Mouse (Mus musculus): Measurements from ENCODE around the gene Cyp2d10.
"Not testable (repeated sequence)": the region's sequence is repeated elsewhere in the genome, so short reads cannot be mapped to it uniquely, and the experiment has no call there.

Cyp2d10 gene

GRCm38 (mm10) chr15:82406981-82407380, at the start of gene Cyp2d10:
Cyp2d10 (minus strand) TSS chr15:82407195.
- DNase-seq: no peak

DNA sequence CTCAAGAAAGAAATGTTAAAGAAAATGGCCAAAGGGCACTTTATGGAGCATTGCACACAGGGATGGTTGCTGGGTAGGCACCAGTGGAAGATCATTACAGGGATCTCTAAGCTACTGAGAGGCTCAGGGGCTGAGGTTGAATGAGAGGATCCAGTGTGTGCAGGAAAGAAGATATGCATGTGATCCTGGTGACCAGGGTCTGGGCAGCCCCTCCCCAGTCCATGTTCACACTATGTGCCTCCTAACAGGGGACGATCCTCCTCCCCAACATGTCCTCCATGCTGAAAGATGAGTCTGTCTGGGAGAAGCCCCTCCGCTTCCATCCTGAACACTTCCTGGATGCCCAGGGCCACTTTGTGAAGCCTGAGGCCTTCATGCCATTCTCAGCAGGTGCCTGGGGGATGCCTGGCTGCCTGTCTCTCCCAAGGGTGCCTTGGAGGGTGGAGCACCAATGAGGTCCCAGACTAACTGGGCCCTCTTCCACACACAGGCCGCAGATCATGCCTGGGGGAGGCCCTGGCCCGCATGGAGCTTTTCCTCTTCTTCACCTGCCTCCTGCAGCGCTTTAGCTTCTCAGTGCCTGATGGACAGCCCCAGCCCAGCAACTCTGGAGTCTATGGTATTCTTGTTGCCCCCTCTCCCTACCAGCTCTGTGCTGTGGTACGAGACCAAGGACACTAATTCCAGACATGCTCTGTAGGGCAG, 49.2 kb upstream of the Cyp2d10 start:
- not testable (repeated sequence) for DNase-seq

DNA sequence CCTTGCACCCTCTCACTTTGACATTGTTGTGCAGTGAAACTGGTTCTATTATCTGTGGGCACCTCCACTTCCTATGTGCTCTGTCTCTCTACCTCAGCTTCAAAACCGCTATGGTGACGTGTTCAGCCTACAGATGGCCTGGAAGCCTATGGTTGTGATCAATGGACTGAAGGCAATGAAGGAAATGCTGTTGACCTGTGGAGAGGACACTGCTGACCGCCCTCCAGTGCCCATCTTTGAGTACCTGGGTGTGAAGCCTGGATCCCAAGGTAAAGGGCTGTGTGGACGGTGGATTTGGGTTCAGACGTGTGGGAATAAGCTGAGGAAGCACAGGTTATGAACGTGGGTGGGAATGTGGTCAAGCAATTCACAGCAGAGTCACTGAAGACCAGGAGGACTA, 46.5 kb upstream of the Cyp2d10 start:
- not testable (repeated sequence) for DNase-seq

DNA sequence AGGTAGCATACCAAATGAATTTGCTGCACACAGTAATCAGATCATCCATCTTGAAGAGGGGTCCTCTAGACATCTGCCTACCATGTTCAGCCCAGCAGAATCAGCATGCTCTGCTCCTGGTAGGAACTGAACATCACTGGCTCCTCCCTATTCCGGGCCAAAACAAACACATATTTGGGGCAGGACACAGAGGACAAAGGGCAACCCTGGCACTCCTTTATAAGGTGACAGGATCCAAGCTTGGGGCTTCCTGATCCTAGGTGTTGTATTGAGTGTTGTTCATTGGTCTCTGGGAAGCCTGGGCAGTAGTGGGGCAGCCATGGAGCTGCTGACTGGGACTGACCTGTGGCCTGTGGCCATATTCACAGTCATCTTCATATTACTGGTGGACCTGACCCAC, 45.1 kb upstream of the Cyp2d10 start:
- not testable (repeated sequence) for DNase-seq

DNA sequence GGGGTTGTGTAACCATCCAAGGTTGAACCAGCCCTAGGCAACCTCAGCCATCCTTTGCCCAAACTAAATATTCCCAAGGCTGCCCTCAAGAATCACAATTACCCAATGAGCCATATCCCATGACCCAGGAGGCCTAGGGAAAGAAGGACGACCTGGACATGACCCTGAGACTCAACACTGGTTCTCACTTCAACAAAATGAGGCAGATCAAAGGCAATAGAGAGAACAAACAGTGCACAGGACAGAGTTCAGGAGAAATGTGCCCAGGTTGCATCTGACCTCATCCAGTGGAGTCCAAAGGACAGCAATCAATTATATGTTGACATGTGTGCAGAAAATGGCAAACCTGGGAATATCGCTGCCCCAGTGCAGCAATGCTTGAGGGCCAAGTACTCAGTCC, 43.0 kb upstream of the Cyp2d10 start:
- not testable (repeated sequence) for DNase-seq

DNA sequence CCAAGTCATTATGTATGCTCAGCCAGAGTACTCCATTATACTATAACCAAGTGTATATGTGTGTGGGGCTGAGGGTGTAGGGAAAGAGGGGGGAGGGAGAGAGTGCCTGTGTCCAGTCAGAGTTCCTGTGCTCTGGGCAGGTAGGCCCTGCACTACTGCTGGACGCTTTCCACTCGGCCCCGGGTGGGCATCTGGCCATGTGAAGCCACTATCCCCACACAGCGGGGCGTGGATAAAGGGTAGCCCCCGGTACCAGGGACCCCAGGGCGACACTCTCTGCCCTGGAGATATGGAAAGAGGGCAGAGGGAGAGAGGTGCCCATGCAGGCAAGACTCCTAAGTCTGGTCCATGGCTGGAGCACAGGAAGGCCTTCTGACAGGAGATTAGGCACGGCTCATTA, 38.2 kb upstream of the Cyp2d10 start:
- no peak for DNase-seq

DNA sequence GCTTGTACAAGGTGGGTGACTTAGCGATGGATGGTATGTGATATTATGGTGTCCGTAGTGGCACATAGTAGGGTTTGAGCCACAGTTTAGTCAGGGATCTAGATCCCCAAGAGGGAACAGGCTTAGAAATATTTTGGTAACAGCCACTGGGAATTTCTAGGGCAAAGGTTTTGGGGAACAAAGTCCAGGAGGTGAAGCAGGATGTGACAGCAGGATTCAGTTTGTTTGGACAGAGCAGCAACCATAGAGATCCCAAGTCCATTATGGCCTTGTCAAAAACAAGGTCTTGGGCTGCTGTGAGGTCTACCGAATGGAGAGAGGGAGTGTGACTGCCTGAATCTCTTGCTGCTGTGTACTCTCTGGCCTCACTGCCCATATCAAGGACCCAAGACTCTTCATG, 36.7 kb upstream of the Cyp2d10 start:
- no peak for DNase-seq

- DNase-seq: peak; percentile 24
These were observed 31.1 kb upstream of the Cyp2d10 start for GRCm38 (mm10) chr15:82437975-82438617.

GRCm38 (mm10) chr15:82435606-82436005, 28.6 kb upstream of the Cyp2d10 start:
- DNase-seq: no peak

DNA sequence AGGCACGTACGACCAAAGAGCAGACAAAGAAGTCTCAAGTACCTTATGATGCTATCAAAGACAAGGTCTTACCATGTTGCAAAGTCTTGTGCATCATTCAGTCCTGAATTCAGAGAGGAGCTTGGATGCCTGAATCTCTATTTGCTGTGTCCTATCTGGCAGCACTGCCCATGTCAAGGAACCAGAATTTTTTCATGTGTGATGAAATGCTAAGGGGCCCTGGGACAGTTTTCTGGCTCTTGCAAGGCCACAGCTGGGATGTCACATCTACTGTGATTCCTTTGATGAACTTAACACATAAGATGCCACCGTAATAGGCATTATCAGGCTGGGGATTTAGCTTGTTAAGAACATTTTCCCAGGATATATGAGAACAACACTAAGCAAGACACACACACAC, 28.0 kb upstream of the Cyp2d10 start:
- no peak for DNase-seq

- DNase-seq: no peak
These were observed 27.5 kb upstream of the Cyp2d10 start for GRCm38 (mm10) chr15:82434541-82434940.

GRCm38 (mm10) chr15:82433621-82434020, 26.6 kb upstream of the Cyp2d10 start:
- DNase-seq: no peak

DNA sequence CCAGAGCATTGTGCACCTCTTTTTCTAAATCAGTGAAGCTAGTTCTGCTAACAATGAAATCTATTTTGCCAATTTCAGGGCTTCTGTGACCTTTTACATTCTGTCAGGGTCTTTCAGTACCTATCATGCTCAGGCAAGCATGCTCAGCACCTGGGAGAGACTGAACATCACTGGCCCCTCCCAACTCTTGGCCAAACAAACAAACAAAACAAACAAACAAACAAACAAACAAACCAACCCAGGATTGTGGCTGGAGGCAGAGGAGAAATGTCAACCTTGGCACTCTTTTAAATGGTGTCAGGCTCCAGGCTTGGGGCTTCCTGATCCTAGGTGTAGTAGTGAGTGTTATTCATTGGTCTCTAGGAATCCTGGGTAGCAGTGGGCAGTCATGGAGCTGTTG, 26.1 kb upstream of the Cyp2d10 start, which contains the start of gene Cyp2d9:
Cyp2d9 (plus strand) TSS at position 301 of the 400 bp plus-strand sequence.
- DNase-seq: no peak

GRCm38 (mm10) chr15:82423471-82423870, 16.5 kb upstream of the Cyp2d10 start:
- no peak for DNase-seq

DNA sequence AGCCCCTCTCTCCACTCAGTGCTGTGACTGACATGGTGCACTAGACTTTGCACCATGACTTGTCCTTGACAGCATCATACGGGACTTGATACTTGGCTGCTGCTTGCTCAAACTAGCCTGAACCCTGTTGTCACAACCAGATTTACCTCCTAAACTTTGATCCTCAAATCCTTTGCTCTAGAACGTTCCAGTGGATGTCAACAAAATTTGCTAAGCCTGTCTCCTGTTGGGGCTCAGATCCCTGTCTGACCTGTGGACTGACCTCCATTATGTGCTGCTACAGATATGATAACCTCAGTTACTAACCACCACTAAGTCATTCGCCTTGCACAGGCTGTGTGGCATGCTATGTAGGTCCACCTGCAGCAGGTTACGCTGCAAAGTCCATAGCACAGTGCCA, 15.9 kb upstream of the Cyp2d10 start:
- no peak for DNase-seq

GRCm38 (mm10) chr15:82418616-82419015, 11.6 kb upstream of the Cyp2d10 start:
- DNase-seq: no peak

DNA sequence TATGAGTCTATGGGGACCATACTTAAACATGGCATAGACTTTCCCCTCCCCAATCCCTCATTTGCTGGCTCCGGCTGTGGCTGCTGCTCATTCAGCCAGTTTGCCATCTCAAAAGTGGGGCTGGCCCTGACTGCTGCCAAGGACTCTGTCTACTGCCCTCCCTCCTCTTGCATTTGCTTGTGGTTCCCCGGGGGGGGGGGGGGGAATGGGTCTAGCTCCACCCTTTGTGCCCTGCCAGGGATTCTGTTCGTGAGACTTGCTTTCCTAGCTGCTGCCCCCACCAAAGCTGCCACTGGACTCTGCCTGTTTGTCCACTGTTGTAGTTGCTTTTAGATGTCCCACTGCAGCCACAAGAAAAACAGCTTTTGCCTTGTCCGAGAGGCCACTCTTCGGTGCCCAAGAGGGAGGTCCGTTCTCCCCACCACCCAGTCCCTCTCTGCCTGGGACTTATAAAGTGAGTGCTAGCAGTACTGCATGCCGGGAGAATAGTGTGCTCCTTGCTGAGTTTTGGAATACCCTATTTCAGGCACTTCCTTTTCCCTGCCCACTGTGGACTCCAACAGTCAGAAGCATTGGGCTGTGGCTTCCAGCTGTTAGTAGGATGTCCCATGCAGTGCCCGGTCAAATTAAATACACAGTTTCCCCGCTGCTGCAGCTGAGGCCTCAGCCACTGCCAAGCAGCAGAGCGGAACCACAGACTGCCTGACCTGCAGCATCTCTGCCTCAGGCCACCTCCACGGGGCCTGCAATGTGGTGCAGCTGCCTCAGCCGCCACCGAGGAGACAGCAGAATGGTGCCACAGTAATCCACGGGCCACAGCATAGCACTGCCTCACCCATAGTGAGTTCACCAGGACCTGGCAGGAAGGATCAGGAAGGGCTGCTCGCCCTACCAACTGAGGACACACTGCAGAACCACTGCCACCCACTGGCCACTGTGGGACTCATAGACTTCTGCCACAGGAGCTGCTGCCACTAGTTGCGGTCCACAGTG, 10.1 kb upstream of the Cyp2d10 start:
- peak; percentile 91 for DNase-seq

DNA sequence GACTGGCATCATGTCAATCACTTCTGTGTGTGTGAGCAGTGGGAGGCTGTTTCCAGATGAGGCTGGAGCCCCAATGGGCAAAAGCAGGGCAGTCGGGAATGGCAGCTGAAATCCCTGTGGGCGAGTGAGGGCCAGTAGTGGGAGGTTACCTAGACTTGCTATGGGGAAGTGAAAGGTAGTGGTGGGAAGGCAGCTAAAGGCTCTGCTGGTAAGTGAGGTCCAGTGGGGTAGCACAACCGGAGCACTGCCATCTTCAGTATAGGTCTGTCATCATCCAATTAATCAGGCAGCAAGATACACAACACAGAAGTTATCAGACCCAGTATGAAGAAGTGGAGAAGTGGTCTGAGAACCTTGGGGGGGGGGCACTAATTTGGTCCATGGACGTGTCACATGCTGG, 541 bp upstream of the Cyp2d10 start:
- DNase-seq: no peak

DNA sequence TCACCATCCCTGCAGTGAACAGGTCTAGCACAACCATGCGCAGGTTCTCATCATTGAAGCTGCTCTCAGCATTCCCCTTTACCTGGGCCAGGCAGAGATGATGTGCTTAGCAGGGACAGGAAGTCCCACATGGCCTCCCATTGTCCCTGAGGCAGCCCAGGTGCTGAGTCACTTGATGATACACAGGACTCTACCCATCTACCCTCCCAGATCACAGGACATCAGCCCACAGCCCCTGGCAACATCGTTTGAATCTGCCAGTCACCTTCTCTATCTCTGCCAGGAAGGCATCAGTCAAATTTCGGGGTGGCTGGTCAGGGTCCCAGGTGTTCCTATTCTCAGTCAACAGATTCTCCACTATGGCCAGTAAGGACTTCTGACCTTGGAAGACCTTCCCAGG, 2.8 kb downstream of the Cyp2d10 start:
- DNase-seq: no peak

DNA sequence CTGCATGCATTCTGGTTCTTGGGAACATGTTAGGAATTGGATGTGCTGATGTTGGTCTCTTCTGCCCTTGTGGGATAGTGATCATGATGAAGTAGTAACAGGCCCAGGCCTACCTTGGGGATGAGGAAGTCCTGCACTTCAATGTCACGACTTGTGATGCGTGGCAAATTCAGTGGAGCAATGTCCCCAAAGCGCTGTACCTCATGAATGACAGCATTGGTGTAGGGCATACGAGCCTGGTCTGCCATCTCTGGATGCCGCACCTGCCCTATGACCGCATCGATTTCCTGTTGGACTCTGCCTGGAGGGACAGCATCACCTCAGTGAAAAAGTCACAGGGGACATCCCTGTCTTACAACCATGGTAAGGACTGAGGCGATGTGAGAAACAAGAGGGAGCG, 3.4 kb downstream of the Cyp2d10 start:
- no peak for DNase-seq

- no peak for DNase-seq
These were observed 4.3 kb downstream of the Cyp2d10 start for GRCm38 (mm10) chr15:82402741-82403140.

GRCm38 (mm10) chr15:82402106-82402505, 4.9 kb downstream of the Cyp2d10 start:
- DNase-seq: no peak

DNA sequence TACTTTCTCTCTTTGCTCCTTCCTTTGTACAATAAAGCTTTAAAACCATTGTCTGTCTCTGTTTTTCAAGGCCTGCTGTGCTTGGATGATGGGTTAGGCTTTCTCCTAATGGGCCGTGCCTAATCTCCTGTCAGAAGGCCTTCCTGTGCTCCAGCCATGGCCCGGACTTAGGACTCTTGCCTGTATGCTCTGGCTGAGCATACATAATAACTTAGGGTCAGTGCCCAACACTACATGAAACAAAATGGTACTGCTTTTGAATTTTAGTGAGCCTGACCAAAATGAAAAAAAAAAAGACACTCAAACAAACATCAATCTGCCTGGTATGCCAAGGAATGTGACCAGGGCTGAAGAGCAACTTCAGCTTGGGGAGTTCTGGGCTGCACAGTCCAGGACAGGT, 5.5 kb downstream of the Cyp2d10 start:
- DNase-seq: no peak
